Mouse (Mus musculus) adrenal gland, postnatal 36 days (tissue): Measurements from ENCODE around the gene Dclre1b. TPM values are rescaled to one million over a fixed set of nuclear protein-coding genes. Genes with fewer than 3 reads are reported as not detected.
A peak's percentile ranks its signal among the peaks of the same experiment; 100 is the strongest.
"Not testable (repeated sequence)": the region's sequence is repeated elsewhere in the genome, so short reads cannot be mapped to it uniquely, and the experiment has no call there.

ENCODE experiments used
- DNase-seq, 2 experiments: peaks; one replicate each; pipeline ENCODE4 v3.0.0; 2021; ENCODE audit warnings: mixed read lengths in 1 of 2
- long read RNA-seq, 2 experiments: library from polyadenylated mRNA; stranded (forward); transcript quantifications; one replicate each; pipeline ENCODE4 v2.0.0; 2021; ENCODE audit warnings: borderline sequencing depth in 2 of 2
- total RNA-seq, 2 experiments: library from RNA; stranded (reverse); gene quantifications; 2 replicates each; pipeline ENCODE4 v1.2.3; 2021

Gene Dclre1b
- total RNA-seq, result 10 to 100 TPM; 15.1 to 15.8 TPM
- long read RNA-seq, experiment 1, full-length matches to known transcripts, result 4 of 7 reads
- long read RNA-seq, experiment 1, partial matches to known transcripts, result 0 of 7 reads
- long read RNA-seq, experiment 1, other reads (novel, unspliced or antisense), result 3 of 7 reads
- long read RNA-seq, experiment 2, result 0 reads

GRCm38 (mm10) chr3:103808891-103809798 lies at the start of gene Dclre1b, which contains the start of the genes Ap4b1 and Gm43064:
Gene Dclre1b, minus strand, starts transcription at chr3:103809444.
Gene Ap4b1, plus strand, starts transcription at chr3:103809520.
Gene Gm43064, plus strand, starts transcription at chr3:103809573.
- DNase-seq, result peak; percentile 95 to 96

GRCm38 (mm10) chr3:103857977-103858563 lies 48.8 kb upstream of the Dclre1b start:
- DNase-seq, result no peak

DNA sequence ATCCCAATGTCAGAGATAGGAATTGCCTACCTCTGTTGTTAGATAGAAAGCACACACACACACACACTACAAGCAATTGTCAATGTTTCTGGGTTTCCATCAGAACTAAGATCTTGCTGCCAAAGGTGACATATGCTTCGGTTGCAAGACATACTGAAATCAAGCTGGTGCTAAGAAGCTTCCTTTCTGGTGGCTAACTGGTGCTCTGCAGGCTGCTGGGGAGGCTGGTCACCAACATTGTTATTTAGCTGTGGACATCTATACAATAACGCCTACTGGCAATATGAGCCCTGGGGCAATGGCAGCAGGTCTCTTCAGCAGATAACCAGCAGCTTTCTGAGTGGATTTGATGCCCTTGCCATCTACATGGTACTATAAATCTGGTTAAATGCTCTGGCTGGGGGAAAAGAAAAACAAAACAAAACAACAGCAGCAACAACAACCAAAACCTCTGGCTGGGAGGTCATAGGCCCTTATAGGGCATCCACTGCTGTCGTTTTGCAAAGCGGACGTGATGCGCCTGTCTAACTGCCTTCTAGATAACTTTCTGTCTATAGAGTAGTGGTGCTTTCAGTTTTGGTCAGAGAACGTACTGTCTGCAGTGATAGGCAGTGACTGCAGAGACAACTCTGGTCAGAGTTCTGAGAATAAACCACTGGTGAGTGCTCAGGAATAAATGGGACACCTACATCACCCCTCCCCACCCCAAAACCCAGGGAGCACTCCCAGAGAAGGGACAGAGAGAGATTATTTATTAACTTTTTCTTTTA lies 48.0 kb upstream of the Dclre1b start:
- no peak for DNase-seq

DNA sequence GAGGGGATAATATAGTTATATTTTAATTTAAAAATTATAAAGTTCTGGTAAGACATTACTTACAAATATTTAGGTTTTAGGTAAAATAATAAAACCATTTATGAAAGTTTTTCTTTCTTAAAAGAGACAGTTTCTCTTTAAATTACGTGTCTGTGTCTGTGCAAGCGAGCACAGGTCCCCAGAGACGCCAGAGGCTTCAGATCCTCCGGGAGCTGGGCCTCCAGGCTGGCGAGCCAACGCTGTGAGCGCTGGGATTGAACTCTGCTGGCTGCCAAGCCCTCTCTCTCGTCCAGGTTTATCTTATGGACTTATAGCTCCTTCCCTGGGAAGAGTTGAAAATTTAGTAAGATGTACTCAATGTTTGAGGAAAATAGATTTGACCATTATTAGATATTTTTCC lies 44.6 kb upstream of the Dclre1b start:
- DNase-seq, result peak in 1 of 2 experiments; percentile 30

DNA sequence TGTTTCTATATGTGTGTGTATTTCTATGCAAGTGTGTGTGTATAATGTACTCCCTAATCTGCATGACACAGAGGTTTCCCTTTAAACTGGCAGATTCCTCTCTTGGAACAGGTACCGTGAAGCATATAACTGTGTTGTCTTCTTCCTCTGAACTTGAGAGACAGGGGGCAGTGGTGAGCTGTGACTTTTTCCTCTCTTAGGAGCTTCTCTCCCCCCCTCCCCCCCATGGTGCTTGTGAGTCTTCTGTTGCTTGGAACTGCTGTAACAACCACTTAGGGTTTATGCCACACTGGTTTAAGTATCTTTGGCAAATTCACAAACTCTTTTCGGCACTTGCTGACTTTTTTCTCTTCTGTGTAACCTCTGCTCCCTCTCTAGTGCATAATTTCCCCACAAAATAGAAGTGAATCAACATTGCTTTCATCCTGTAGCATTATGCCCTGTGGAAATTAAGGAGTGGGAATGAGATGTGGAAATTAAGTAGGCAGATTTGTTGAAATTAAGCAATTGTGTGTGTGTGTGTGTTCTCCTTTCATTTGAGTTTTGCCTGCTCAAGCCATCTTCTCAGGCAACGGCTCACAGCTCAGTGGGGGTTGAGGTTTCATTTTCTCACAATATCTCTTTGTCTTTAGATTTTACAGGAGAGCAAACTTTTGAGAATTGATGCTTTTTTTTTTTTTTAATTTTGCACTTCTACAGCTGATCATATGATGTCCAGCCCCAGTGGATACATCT lies 43.5 kb upstream of the Dclre1b start:
- DNase-seq, result peak; percentile 45 to 63

DNA sequence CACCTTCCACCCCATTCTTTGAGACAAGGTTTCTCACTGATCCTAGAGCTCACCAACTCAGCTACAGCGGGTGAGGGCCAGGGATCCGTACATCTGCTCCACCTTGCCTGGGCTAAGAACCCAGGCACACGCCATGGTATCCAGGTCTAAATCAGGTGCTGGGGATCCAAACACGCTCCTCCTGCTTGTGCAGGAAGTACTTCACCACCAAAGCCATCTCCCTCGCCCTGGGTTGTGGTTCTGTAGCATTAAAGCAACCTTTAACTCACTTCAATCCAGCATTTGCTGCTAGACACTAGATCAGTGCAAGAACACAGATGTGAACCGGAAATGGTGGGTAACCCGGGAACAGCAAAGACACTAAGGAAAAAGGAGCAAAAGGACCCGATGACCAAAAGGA lies 42.6 kb upstream of the Dclre1b start:
- DNase-seq, result no peak

GRCm38 (mm10) chr3:103851481-103851880 lies 42.2 kb upstream of the Dclre1b start:
- no peak for DNase-seq

DNA sequence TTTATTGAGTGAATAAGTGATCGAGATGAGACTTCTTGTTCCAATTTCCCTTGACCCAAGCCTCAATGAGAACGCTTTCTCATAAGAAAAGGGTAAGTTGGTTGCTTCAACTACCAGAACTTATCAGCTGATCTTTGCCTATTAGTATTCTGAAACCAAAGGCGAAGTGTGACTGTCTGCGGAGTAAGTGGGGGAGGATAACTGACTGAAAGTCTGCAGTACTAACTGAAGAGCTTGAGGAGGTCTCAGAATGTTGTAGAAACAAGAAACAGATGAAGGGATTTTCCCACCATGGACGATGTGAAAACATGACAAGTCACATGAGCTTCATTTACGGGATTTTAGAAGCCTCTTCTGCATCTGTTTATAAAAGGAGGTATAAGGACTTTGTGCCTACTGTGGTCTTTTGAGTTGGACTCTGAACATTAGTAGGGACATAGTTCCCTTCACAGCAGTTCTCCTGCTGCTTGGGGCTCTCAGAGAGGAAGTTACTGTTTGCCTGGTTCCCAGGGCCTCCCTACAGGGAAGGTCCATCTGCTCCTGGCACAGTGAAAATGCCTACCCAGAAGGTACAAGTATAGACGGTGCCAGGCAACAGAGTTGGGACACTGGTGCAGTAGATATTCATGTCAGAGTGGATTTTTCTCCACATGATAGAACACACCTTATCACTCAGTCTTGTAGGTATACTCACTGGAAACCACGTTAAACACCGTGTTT lies 41.6 kb upstream of the Dclre1b start:
- no peak for DNase-seq

GRCm38 (mm10) chr3:103840946-103841345 lies 31.7 kb upstream of the Dclre1b start:
- DNase-seq, result not testable (repeated sequence)

- DNase-seq, result not testable (repeated sequence)
Observed at GRCm38 (mm10) chr3:103840195-103840594, 31.0 kb upstream of the Dclre1b start.

DNA sequence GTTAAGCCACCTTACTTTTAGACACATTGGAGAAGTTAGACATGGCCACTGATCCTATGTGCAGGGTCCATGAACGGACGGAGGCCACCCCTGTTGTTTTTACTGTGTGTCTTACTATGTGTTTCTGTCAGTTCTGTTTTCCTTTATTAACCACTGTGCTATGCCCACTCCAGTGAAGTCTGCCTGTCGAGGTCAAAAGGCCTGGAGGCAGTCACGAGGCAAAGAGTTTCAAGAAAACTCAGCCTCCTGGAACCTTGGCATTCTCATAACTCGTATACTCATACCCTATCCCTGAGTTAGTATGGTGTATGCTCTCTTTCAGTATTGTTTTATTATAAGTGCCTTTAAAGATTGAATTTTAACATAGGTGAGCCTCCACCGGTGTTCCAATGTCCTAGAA lies 30.5 kb upstream of the Dclre1b start:
- DNase-seq, result no peak

DNA sequence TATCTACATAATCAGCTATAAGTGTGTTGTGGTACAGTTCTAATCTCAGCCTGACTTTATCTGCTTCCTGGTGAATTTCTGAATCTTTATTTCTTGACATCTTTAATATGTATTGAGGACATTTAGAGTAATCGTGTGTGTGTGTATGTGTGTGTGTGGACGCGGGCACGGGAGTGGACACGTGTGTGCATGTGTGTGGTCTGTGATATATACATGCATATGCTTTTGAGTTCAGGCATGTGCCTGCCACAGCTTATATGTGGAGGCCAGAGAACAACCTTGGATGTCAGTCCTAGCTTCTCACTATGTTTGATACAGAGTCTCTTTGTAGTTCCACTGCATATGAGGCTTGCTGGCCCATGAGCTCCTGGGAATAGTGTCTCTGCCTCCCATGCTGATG lies 27.2 kb upstream of the Dclre1b start:
- DNase-seq, result no peak

DNA sequence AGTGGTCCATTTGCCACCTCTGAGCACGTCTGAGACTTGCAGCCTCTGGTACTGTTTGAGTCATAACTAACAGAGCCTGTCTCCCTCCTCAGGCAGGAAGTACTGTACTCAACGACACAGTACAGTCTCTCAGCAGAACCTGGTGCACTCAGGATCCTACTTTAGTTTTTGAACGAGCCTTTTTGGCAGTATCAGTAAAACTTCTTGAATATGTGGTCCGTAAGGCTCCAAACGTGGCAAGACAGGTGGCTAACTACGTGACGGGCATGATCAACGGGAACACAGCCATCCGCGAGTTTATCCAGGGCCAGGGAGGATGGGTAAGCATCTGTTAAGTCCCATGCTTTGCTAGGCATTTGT lies 26.7 kb upstream of the Dclre1b start:
- DNase-seq, result no peak

GRCm38 (mm10) chr3:103835272-103835950 lies 26.2 kb upstream of the Dclre1b start:
- no peak for DNase-seq

DNA sequence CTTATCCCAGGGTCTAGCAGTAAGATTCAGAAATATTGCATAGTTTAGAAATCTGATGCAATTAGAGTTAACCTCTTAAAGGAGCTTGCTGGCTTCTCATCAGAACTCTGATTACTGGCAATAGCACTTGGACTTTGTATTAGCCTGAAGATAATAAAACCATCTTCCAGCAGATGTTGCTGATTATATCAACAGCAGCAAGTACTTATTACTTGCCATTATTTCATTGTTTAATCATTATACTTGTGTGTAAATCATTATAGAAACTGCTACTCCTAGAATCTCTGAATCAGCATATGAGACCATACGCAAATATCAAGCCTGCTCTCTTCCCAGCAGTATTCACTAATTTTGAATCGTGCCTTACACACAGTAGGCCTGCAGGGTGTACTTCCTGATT lies 24.8 kb upstream of the Dclre1b start:
- DNase-seq, result no peak

DNA sequence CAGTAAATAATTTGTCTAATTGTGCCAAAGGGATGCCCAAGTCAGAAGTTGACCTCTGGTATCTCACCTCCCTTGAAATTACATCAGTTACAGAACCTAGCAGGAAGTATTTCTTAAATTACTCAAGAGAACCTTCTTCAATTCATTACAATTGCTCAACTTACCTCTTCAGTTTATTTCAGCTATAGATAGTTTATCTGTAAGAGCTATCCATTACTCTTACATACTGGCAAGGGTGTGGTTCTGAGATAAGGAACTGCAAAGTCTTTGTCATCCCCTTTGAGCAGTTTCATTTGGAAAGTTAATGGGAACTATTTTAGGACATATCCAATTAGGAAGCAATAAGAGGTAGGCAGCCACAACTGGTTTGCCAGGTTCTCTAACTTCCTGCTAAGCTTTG lies 23.2 kb upstream of the Dclre1b start, which contains the start of gene Bcl2l15:
Gene Bcl2l15, plus strand, starts transcription at position 176 of the 400 bp plus-strand sequence.
- DNase-seq, result no peak

GRCm38 (mm10) chr3:103831146-103831545 lies 21.9 kb upstream of the Dclre1b start:
- DNase-seq, result no peak

DNA sequence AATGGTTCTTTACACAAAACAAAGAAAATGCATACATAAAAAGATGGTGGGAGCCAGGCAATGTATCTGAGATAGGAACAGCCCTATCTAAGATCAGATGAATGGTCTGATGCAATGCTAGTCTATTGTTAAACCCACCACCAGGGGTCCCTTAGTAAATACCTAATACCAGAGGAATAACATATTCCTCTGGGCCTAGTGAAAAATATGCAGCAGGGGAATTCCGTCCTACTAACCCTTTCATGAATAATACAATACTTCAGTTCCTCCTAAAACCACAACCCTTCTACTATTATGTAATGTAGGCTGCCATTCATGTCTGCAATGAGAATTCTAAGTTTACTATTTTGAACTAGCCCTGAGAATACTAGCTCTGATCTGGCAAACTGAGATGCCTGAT lies 21.4 kb upstream of the Dclre1b start:
- not testable (repeated sequence) for DNase-seq

- DNase-seq, result no peak
Observed at GRCm38 (mm10) chr3:103829036-103829435, 19.8 kb upstream of the Dclre1b start.

- DNase-seq, result no peak
Observed at GRCm38 (mm10) chr3:103827548-103827947, 18.3 kb upstream of the Dclre1b start.
